Mouse (Mus musculus): Measurements from ENCODE around the gene Vps52.

Gene Vps52

GRCm38 (mm10) chr17:33955555-33956214, at the start of gene Vps52, which contains the start of gene Rps18:
Gene Vps52 (plus strand): TSS chr17:33955812.
Gene Rps18 (minus strand): TSS chr17:33956001.
- peak; percentile 90 to 96 for DNase-seq

- peak in 1 of 2 experiments; percentile 49 for DNase-seq
Measured at GRCm38 (mm10) chr17:33908331-33909076, 47.1 kb upstream of the Vps52 start.

- DNase-seq, result peak; percentile 98
Measured at GRCm38 (mm10) chr17:33909077-33909868, 46.3 kb upstream of the Vps52 start, which contains the start of gene Daxx. Gene Daxx (plus strand): TSS chr17:33909414.

GRCm38 (mm10) chr17:33909869-33910250, 45.8 kb upstream of the Vps52 start:
- peak in 1 of 2 experiments; percentile 55 for DNase-seq

GRCm38 (mm10) chr17:33910346-33911051, 45.1 kb upstream of the Vps52 start:
- no peak for DNase-seq

- DNase-seq, result no peak
Measured at GRCm38 (mm10) chr17:33911052-33911812, 44.4 kb upstream of the Vps52 start.

GRCm38 (mm10) chr17:33911813-33912414, 43.7 kb upstream of the Vps52 start:
- DNase-seq, result no peak

- no peak for DNase-seq
Measured at GRCm38 (mm10) chr17:33913264-33913663, 42.3 kb upstream of the Vps52 start.

GRCm38 (mm10) chr17:33913905-33914304, 41.7 kb upstream of the Vps52 start:
- no peak for DNase-seq

GRCm38 (mm10) chr17:33914969-33915391, 40.6 kb upstream of the Vps52 start:
- no peak for DNase-seq

- peak; percentile 89 to 93 for DNase-seq
Measured at GRCm38 (mm10) chr17:33915671-33916250, 39.9 kb upstream of the Vps52 start, which contains the start of the genes Tapbp and Zbtb22. Gene Tapbp (plus strand): TSS chr17:33915899. Gene Zbtb22 (plus strand): TSS chr17:33915904.

GRCm38 (mm10) chr17:33916294-33916693, 39.3 kb upstream of the Vps52 start:
- peak; percentile 52 to 67 for DNase-seq

- no peak for DNase-seq
Measured at GRCm38 (mm10) chr17:33916847-33917655, 38.6 kb upstream of the Vps52 start.

GRCm38 (mm10) chr17:33917656-33918292, 37.8 kb upstream of the Vps52 start:
- DNase-seq, result no peak

- DNase-seq, result peak in 1 of 2 experiments; percentile 11
Measured at GRCm38 (mm10) chr17:33918293-33919203, 37.1 kb upstream of the Vps52 start.

GRCm38 (mm10) chr17:33919351-33920281, 36.0 kb upstream of the Vps52 start:
- peak; percentile 64 to 79 for DNase-seq
